Mouse (Mus musculus) E14TG2a.4 (cell line): ENCODE data around the gene Ggact.

Experiments used
- H3K27me3 ChIP-seq: 2 replicates; pipeline ENCODE4 v1.6.1; 2014; ENCODE audit warnings: low read length, control low read depth; ENCODE audit not compliant: insufficient read depth
- H3K36me3 ChIP-seq: 2 replicates; pipeline ENCODE4 v1.6.1; 2014; ENCODE audit warnings: low read length, control low read depth; ENCODE audit not compliant: insufficient read depth
- H3K4me1 ChIP-seq: replicated peaks from 2 replicates; pipeline ENCODE4 v1.6.1; 2014; ENCODE audit warnings: low read depth, low read length, control low read depth
- H3K4me3 ChIP-seq: replicated peaks from 2 replicates; pipeline ENCODE4 v1.5.1; 2014; ENCODE audit warnings: mild to moderate bottlenecking, low read length
- H3K9me3 ChIP-seq: 2 replicates; pipeline ENCODE4 v1.6.1; 2014; ENCODE audit warnings: low read length, control low read depth
- CTCF ChIP-seq: conservative IDR thresholded peaks from 2 replicates; pipeline ENCODE4 v1.5.1; 2014; ENCODE audit warnings: low read length
- NANOG ChIP-seq: IDR thresholded peaks from 2 replicates; pipeline ENCODE4 v1.6.1; 2014; ENCODE audit warnings: borderline replicate concordance, low read length, mixed read lengths
- POU5F1 ChIP-seq: IDR thresholded peaks from 2 replicates; pipeline ENCODE4 v1.6.1; 2014; ENCODE audit warnings: low read length, borderline replicate concordance

The Ggact gene

DNA sequence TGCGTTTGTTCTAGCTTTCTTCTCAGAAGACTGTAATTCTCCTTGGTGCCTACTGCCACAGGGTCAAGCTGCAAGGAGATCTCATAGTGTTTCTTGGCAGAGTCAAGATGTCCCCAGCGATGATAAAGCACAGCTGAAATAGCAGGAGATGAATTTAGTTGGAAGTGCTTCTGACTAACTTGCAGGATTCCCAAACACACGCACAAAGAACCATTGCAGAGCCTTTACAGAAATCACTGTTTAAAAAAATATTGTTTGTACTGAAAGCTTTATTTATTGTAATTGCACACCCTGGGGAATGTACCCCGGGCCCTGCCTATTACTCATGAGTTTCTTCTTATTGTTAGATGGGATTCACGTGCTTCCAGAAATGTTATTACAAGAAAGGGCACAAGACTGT, 6.5 kb upstream of the Ggact start:
- Histone ChIP-seq H3K36me3 (0 out of 2 replicates have a peak, but pooled peaks cover 3% of the 10 kb centered on the region), H3K9me3 (no peaks in the 10 kb centered on the region), H3K27me3 (no peaks in the 10 kb centered on the region), H3K4me1 (0 out of 2 replicates have a peak, but pooled peaks cover 6% of the 10 kb centered on the region), H3K4me3 (no peak overlapping the region)
- TF ChIP-seq CTCF (no peak), NANOG (no peak), POU5F1 (no peak)

DNA sequence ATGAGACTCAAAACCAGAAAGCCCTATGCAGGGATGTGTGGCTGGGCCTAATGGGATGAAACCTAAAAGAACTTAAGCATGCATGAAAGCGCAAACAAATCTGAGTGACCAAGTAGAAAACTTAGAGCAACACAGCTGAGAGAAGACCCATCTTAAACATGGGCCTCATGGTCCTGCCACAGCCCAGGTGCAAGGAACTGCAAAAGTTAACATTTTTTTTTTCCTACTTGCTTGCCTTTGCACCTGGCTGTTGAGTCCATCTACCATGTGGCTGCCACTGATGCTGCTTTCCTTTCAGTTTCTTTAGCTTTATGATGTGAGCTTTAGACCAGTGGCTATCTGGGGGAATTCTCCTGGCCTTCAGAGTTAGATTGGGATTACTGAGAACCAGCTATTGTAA, 4.1 kb upstream of the Ggact start:
- Histone ChIP-seq H3K9me3 (no peaks in the 10 kb centered on the region), H3K36me3 (0 out of 2 replicates have a peak, but pooled peaks cover 3% of the 10 kb centered on the region), H3K27me3 (peaks cover 14% of the 10 kb centered on the region)

DNA sequence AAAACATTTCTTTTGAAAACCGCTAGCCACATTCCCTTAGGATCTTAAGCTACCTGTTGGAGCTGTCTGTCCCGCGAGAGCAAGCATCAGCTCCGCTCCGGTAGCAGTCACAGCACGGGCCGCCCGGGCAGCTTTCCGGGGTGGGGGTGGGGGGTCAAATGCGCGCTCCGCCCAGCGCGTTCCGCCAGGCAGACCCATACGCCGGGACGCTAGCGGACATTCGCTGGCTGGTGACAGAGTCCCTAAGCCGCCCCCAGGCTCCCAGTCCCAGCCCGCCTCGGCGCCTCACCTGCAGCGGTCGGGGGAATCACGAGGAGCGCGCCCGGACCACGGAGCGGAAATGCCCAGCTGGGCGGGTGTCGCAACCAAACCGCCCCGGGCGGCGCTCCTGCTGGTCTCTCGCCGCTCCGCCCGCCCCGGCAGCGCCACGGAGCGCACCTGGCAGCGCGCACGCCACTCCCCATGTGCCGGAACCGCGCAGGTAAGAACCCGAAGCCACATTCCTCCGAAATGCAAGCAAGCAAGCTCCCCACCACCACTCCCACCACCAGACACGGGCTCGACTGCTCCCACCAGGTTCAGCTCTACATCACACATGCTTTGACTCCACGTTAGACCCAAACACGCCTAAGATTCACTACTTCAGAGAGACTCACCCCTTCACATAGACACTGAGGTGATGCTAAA, 602 bp downstream of the Ggact start:
- H3K9me3 ChIP-seq = no peaks in the 10 kb centered on the region
- TF ChIP-seq CTCF = no peak
- TF ChIP-seq NANOG = no peak
- TF ChIP-seq POU5F1 = no peak

More for the DNA sequence above, 4.1 kb upstream of the Ggact start:
- TF ChIP-seq NANOG (no peak), POU5F1 (no peak)
- Histone ChIP-seq H3K4me3 (no peak overlapping the region), H3K4me1 (peaks cover 6% of the 10 kb centered on the region; the same call in 1 of the 2 replicates)

DNA sequence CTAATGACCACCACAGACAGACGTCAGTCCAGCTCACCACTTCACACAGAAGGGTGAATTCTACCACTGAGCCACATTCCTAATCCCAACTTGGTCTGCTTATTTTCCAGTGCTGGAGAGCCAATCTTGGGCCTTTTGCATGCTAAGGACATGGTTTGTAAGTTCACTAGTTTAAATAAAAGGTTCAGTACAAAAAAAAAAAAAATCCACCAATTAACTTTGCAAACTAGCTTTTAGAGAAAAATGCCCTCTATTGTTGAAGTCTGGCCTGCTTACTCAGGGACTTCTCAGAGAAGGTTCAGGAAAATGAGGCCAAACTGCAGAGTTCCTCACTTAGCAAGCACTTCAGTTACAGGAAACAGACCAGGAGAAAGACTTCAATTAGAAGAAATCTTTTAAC, 1.4 kb downstream of the Ggact start:
- Histone ChIP-seq H3K4me3 (peak overlapping the region; percentile 87), H3K36me3 (no peaks in the 10 kb centered on the region; the same call in 1 of the 2 replicates), H3K4me1 (peaks cover 28% of the 10 kb centered on the region), H3K9me3 (no peaks in the 10 kb centered on the region), H3K27me3 (peaks cover 23% of the 10 kb centered on the region)
- TF ChIP-seq POU5F1 (no peak), NANOG (no peak), CTCF (no peak)

More for the DNA sequence above, 602 bp downstream of the Ggact start:
- no peaks in the 10 kb centered on the region; the same call in 1 of the 2 replicates for H3K36me3 ChIP-seq
- H3K27me3 ChIP-seq = peaks cover 23% of the 10 kb centered on the region
- peaks cover 28% of the 10 kb centered on the region for H3K4me1 ChIP-seq
- peak overlapping the region; percentile 87 for H3K4me3 ChIP-seq

DNA sequence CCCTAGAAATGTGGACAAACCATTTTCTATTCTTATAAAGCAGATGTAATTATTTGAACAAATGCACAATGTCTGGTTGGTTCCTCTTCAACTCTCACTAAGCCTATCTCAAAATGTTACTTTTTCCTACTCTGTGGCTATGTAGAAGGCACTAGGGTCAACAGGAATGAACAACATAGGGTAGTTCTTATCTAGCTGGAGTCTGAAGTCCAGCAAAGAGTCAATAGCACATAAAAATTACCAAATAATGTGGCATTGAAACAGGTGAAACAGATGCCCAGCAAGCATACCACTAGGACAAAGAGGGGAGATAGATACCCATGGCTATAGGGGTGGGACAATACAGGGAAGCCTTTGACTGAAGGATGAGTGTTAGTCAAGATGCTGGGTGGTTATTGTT, 2.3 kb downstream of the Ggact start:
- H3K36me3 ChIP-seq = no peaks in the 10 kb centered on the region; the same call in 1 of the 2 replicates
- H3K4me3 ChIP-seq = no peak overlapping the region
- H3K27me3 ChIP-seq = peaks cover 23% of the 10 kb centered on the region
- peaks cover 28% of the 10 kb centered on the region for H3K4me1 ChIP-seq
- no peaks in the 10 kb centered on the region for H3K9me3 ChIP-seq
- TF ChIP-seq POU5F1 (no peak), CTCF (no peak), NANOG (no peak)

DNA sequence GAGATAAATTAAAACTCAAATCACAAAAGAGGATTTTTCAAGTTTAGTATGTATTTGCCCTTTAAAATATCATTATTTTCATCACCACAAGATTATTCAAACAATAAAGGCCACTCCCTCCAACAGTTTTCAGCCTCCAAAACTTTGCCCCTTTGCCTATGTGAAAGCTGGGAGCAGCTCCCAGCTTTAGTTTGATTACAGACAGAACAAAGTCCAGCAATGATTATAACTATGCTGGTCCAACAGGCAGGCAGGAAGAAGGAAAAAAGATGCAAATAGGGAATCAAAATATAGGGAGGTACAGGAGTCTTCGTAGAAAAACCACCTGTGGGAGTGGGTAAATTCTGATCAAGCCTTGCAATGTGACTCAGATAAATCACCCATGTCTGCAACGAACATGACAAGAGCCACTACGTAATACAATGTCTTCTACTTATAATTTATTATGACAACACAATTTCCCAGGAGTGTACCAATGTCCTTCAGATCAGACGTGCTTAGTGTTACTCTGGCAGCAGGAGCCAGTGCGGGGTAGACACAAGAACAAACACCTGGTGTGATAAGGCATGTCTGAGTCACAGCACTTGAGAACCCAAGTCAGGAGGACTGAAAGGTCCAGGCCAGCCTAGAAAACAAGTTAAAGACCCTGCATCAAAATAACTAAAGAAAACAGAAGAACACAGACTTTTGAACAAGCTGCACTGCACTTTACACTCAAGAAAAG, 4.0 kb downstream of the Ggact start:
- H3K4me3 ChIP-seq = no peak overlapping the region
- peaks cover 22% of the 10 kb centered on the region for H3K27me3 ChIP-seq
- H3K36me3 ChIP-seq = peaks cover 9% of the 10 kb centered on the region
- no peak for TF ChIP-seq NANOG
- peaks cover 28% of the 10 kb centered on the region for H3K4me1 ChIP-seq
- H3K9me3 ChIP-seq = no peaks in the 10 kb centered on the region

DNA sequence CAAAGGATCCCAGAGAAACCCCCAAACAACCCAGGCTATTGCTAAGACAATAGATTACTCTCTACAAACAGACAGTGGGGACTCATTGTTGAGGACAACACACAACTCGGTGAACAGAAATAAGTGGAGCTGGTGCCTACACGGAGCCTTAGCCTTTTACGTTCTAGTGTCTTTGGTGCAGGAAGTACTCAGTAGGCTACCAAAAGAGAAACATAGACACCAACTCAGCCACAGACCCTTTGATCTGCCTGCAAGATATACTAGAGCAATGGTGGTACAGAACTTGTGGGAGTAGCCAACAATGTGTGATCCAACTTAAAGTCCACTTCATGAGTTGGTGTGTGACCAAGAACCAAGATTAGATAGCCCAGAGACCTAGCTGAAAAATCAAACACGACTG, 5.5 kb downstream of the Ggact start:
- H3K4me3 ChIP-seq = no peak overlapping the region
- TF ChIP-seq CTCF = no peak
- TF ChIP-seq POU5F1 = no peak
- TF ChIP-seq NANOG = no peak
- H3K27me3 ChIP-seq = peaks cover 9% of the 10 kb centered on the region; the same call in 1 of the 2 replicates
- peaks cover 22% of the 10 kb centered on the region for H3K4me1 ChIP-seq
- H3K36me3 ChIP-seq = peaks cover 19% of the 10 kb centered on the region
- H3K9me3 ChIP-seq = no peaks in the 10 kb centered on the region

DNA sequence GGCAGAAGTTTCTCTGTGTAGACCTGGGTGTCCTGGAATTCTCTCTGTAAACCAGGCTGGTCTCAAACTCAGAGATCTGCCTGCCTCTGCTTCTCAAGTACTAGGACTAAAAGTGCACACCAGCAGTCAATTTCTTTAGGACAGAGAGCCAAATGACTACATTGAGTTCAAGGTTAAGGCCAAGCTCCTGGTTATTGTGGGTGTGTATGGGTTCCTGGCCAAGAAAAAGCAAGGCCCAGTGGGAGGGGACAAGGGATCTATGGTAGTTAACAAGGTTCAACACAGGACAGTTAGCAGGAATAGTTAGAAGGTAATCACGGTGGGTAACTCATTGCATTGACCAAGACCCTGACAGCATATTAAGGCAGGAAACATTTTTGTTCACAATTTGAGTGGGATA, 8.6 kb downstream of the Ggact start:
- Histone ChIP-seq H3K36me3 (peaks cover 26% of the 10 kb centered on the region), H3K27me3 (no peaks in the 10 kb centered on the region), H3K9me3 (no peaks in the 10 kb centered on the region), H3K4me1 (peaks cover 6% of the 10 kb centered on the region), H3K4me3 (no peak overlapping the region)
- TF ChIP-seq POU5F1 (no peak), CTCF (no peak), NANOG (no peak)
